Mouse (Mus musculus): ENCODE data around the gene Nedd9. TPM values are rescaled to one million over a fixed set of nuclear protein-coding genes. Genes with fewer than 3 reads are reported as not detected.

Gene Nedd9
- total RNA-seq, 4 experiments from 2014 or later, result 12.4 to 24.6 (median 17.0) TPM

GRCm38 (mm10) chr13:41491981-41492702 lies 5.0 kb upstream of the Nedd9 start:
- no peak for DNase-seq (ENCODE audit: low spot score)

DNA sequence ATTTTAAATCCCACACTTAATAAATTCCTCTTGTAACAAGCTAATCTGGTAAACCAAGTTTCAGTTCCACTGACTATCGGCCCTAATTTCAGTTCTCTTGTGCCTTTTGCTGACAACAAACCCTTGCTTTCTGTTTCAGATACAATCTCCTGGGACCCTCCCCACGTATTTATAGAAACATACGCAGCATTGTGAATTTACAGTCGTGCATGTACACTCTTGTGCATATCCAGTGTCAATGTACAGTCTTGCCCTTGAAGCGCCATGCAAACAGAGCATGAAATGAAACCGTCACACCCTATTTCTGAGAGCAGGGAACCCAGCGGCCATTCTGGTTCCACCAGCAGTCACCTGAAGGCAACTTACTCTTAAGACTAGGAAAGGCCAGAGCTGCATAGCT lies 4.4 kb upstream of the Nedd9 start:
- DNase-seq (ENCODE audit: low spot score), result no peak

DNA sequence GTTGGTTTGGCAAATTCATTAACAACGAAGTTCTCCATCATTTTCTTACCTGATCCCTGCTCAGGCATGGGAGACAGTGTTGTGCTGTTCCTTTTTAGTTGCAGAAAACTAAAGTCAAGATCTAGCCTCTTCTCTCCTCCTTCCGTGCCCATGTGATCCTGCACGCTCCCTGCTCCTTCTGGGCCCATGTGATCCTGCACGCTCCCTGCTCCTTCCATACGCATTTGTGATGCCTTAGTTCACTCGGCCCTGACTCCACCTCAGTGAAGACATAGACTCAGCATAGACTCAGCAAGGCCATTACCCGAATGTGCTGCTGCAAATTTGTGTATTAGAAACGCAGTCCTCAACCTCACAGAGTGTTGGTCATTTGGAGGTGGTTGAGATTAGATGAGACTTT lies 3.1 kb upstream of the Nedd9 start:
- DNase-seq (ENCODE audit: low spot score), result no peak

- no peak for DNase-seq (ENCODE audit: low spot score)
Observed at GRCm38 (mm10) chr13:41489705-41490275, 2.6 kb upstream of the Nedd9 start.

- DNase-seq (ENCODE audit: low spot score), result no peak
Observed at GRCm38 (mm10) chr13:41487409-41487743, 214 bp upstream of the Nedd9 start.

- DNase-seq (ENCODE audit: low spot score), result no peak
Observed at GRCm38 (mm10) chr13:41483966-41484365, 3.2 kb downstream of the Nedd9 start.

DNA sequence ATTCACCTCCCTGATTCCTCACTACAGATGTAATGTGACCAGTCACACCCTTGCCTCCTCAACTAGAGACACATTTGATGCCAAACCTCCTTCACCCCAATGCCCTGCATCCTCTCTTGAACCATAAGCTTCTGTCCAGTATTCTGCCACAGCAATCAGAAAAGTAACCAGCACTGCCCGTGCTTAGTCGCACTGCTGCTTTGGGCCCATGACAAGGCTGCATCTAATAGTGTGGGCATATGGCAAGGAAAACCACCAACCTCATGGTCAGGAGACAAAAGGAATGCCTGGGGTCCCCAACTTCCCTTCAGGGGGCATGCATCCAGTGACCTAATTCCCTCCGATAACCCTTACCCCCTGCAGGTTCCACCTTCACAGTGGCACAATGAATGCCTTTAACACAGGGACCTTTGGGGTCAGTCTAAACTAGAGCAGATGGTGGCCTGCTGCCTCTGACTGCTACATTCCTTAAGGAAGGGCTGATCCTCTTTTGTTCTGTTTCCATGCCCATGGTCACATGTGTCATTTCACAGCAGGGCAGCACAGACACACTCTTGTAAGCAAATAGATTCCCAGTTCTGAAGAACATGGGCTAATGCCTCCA lies 4.7 kb downstream of the Nedd9 start:
- DNase-seq (ENCODE audit: low spot score), result no peak

- no peak for DNase-seq (ENCODE audit: low spot score)
Observed at GRCm38 (mm10) chr13:41479737-41480435, 7.3 kb downstream of the Nedd9 start.

GRCm38 (mm10) chr13:41476216-41476615 lies 10.9 kb downstream of the Nedd9 start:
- peak; percentile 80 for DNase-seq (ENCODE audit: low spot score)

GRCm38 (mm10) chr13:41474365-41474764 lies 12.8 kb downstream of the Nedd9 start:
- DNase-seq (ENCODE audit: low spot score), result no peak

DNA sequence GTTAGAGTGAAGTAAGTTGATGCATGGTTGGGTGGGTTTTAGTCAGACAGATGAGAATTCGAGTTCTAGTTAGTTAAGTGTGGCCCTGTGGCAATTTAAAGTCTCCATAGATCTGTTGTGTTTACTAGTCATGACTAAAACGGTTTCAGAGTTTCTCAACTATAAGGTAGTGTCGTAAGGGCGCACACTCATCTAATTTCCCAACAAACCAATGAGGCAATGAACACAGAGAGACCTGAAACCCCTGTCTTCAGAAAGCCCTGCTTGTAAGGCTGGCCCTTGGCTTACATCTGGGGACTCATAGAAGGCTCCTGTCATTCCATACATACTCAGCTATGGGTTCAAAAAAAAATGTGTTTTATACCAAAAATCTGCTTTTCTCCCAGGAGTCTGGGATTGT lies 13.7 kb downstream of the Nedd9 start:
- DNase-seq (ENCODE audit: low spot score), result no peak

DNA sequence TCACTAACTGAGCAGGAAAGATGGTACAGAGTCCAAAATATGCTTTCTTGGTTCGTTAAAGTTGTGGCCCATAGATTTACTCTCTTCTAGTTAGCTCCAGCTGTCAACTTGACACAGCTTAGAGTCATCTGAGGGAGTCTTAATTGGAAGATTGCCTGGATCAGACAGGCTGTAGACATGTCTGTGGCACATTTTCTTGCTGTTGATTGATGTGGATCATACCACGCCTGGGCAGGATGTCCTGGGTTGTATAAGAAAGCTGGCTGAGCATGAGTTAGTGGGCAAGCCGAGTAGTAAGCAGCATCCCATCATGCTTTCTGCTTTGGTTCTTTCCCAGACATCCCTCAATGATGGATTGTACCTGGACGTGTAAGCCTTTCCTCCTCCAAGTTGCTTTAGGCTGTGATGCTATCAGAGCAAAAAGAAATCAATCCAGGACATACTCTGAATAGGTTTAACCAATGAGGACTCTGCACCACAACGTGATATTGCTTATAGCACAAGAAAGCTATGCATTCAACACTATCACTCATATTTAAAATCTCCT lies 14.2 kb downstream of the Nedd9 start:
- DNase-seq (ENCODE audit: low spot score), result no peak

GRCm38 (mm10) chr13:41468277-41468676 lies 18.9 kb downstream of the Nedd9 start:
- DNase-seq (ENCODE audit: low spot score), result no peak

DNA sequence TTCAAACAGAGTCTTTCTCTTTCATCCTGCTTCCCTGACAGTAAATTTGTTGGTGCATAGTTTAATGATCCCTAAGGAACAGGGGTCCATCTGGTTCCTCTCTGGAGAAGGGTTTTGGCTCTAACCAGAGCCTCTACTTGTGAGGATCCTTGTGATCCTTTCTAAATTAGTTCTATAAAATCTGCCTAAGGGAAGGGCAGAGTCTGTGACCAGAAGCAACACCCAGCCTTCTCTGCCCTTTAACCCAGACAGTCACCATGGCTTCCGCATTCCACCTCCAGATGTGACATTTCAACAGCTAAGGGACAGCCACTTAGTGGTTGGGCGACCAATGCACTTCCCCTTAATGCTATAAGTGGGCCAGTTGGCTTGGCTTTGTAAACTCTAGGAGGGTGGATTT lies 20.1 kb downstream of the Nedd9 start:
- peak; percentile 85 for DNase-seq (ENCODE audit: low spot score)

- DNase-seq (ENCODE audit: low spot score), result peak; percentile 73
Observed at GRCm38 (mm10) chr13:41466616-41467015, 20.5 kb downstream of the Nedd9 start.

GRCm38 (mm10) chr13:41466191-41466590 lies 21.0 kb downstream of the Nedd9 start:
- peak; percentile 94 for DNase-seq (ENCODE audit: low spot score)

DNA sequence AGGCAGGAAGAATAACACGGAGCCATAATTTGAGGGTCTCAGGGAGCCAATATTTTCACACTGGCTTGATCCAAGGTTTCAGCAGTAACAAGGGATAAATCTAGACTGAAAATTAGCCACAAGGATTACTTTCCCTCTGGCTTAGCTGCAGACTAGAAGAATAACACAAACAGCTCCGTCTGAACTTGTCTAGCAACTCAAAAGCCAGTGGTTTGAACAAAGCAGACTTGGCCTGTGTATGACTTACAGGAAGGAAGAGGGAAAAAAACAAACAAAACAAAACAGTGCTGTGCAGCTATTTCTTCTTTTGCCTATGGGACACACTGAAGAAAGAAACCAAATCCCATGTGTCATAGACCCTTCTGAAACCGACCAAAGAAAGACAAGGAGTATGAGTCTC lies 25.7 kb downstream of the Nedd9 start:
- DNase-seq (ENCODE audit: low spot score), result no peak

- no peak for DNase-seq (ENCODE audit: low spot score)
Observed at GRCm38 (mm10) chr13:41459683-41460286, 27.4 kb downstream of the Nedd9 start.

- no peak for DNase-seq (ENCODE audit: low spot score)
Observed at GRCm38 (mm10) chr13:41458709-41459108, 28.5 kb downstream of the Nedd9 start.

DNA sequence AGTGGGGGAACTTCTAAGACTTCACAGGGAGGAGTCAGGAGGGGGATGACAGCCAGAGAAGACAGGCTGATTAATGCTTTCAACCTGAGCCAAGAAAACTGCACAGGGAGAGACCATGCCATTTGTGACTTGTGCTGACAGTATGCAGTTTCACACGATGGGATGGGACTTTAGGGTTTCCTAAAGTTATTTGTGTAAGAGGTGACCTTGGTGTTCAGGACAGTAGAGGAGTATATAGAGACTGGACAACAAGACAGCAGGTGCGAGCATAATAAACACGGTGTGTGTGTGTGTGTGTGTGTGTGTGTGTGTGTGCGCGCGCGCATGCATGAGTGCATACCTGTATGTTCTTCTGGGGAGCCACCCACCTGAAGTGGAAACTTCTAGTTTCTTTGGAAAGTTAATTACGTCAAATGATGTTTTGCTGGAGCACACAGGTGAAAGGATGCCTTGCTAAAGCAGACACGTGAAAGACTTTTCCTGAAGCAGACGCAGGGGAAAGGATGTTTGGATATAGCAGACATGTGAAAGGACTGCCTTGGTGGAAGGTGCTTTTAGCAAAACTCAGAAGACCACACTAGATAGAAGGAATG lies 29.3 kb downstream of the Nedd9 start:
- no peak for DNase-seq (ENCODE audit: low spot score)

GRCm38 (mm10) chr13:41457030-41457797 lies 29.9 kb downstream of the Nedd9 start:
- no peak for DNase-seq (ENCODE audit: low spot score)
